Comparison of ENCODE assay signal across 9 mouse cellular contexts in genomic region chr5:106451681-106452440, GRCm38 (mm10). TPM values are rescaled to one million over a fixed set of nuclear protein-coding genes. Genes with fewer than 3 reads are reported as not detected.
DNase-seq lines count a peak whose midpoint lies in the region; ATAC-seq lines count a peak whose summit lies in the region.
"Had no signal": no experiment of that assay in that cellular context is flagged by ENCODE, and none has a peak within 500 bp of the region (broad histone marks: within the 10 kb centered on the region; RNA-seq: fewer than 3 reads in every experiment).

No protein-coding gene starts in this region.

- H3K9me3 ChIP-seq in kidney, embryonic 14.5 days (ENCODE audit: control insufficient read depth, low read length), result no peaks in the 10 kb centered on the region
- no peaks in the 10 kb centered on the region for H3K9me3 ChIP-seq in hindbrain, embryonic 16.5 days (ENCODE audit: control insufficient read depth, low read length)

- no peak overlapping the region for H3K9ac ChIP-seq in kidney, embryonic 14.5 days (ENCODE audit: low read depth, low read length)
- no peak overlapping the region for H3K9ac ChIP-seq in hindbrain, embryonic 16.5 days (ENCODE audit: low read depth, low read length)

- H3K4me1 ChIP-seq in kidney, embryonic 14.5 days (ENCODE audit: control insufficient read depth, insufficient read depth, low read length), result no peaks in the 10 kb centered on the region
- peaks cover 7% of the 10 kb centered on the region for H3K4me1 ChIP-seq in hindbrain, embryonic 16.5 days (ENCODE audit: control insufficient read depth, insufficient read depth, low read depth, low read length)

- H3K27me3 ChIP-seq in kidney, embryonic 14.5 days (ENCODE audit: control insufficient read depth, insufficient read depth, low read length), result peaks cover 87% of the 10 kb centered on the region
- H3K27me3 ChIP-seq in hindbrain, embryonic 16.5 days (replicated peaks; ENCODE audit: control insufficient read depth, insufficient read depth, low read length), result peaks cover 66% of the 10 kb centered on the region

- no peak overlapping the region for H3K27ac ChIP-seq in kidney, embryonic 14.5 days (ENCODE audit: low read depth, low read length)
- no peak overlapping the region for H3K27ac ChIP-seq in hindbrain, embryonic 16.5 days (ENCODE audit: low read depth, low read length)
- H3K27ac ChIP-seq: macrophage had no signal

- under 1% methylated on average over 32 of the region's 32 CpGs for whole genome bisulfite sequencing in kidney, embryonic 14.5 days
- under 1% methylated on average over 32 of the region's 32 CpGs for WGBS in hindbrain, embryonic 16.5 days

- ATAC-seq in kidney, embryonic 14.5 days (ENCODE audit: low FRiP score, low TSS enrichment), result peak; percentile 53; the same call in 1 of the 2 replicates
- peak; percentile 52; the same call in 1 of the 2 replicates for ATAC-seq in hindbrain, embryonic 16.5 days
- ATAC-seq in megakaryocyte, adult 5-6 weeks (ENCODE audit: poor library complexity, severe bottlenecking), result no peak

- no peak overlapping the region for H3K4me3 ChIP-seq in kidney, embryonic 14.5 days (ENCODE audit: low read length)
- H3K4me3 ChIP-seq in hindbrain, embryonic 16.5 days (ENCODE audit: low read length), result no peak overlapping the region; the same call in 1 of the 2 replicates

- no peaks in the 10 kb centered on the region for H3K36me3 ChIP-seq in kidney, embryonic 14.5 days (ENCODE audit: control insufficient read depth, insufficient read depth, low read length)
- no peaks in the 10 kb centered on the region for H3K36me3 ChIP-seq in hindbrain, embryonic 16.5 days (ENCODE audit: control insufficient read depth, insufficient read depth, low read length)

- DNase-seq in kidney, postnatal 25 days, result no peak
- peak; percentile 61 for DNase-seq in embryo, embryonic 10 days (ENCODE audit: low spot score)
- peak; percentile 76 for DNase-seq in retina, embryonic 14.5 days (ENCODE audit: low spot score)
- DNase-seq in urinary bladder, postnatal 10 days (ENCODE audit: low spot score), result no peak

- H3K4me2 ChIP-seq in kidney, embryonic 14.5 days (replicated peaks; ENCODE audit: low read depth, low read length), result no peak overlapping the region
- peak overlapping the region; percentile 4 for H3K4me2 ChIP-seq in hindbrain, embryonic 16.5 days (ENCODE audit: low read length)

RNA-seq across cellular contexts. Expression of gene Barhl2, which starts 6.1 kb away (rescaled TPM):
- polyA plus RNA-seq in kidney, embryonic 14.5 days (2014; fragmentation: Nextera tagmentation; extraction: Ambion mirVana), result not detected in 2 replicates
- polyA plus RNA-seq in hindbrain, embryonic 16.5 days (2015; fragmentation: Nextera tagmentation; extraction: Ambion mirVana), result 1.0 and 1.2 TPM in 2 replicates
- not detected in 2 replicates for total RNA-seq in megakaryocyte, adult 5-6 weeks (2015)
- total RNA-seq in megakaryocyte, adult 5-6 weeks (2017), result not detected in 2 replicates
- polyA plus RNA-seq: macrophage; small intestine, adult 2 months had no signal

Comparison
In these comparisons a context has a peak if more than half of its experiments do, and no peak if none do; other contexts are left out.
1. DNase-seq: peak in embryo, embryonic 10 days (single experiment) and retina, embryonic 14.5 days (single experiment); none in kidney, postnatal 25 days (0 of 2) and urinary bladder, postnatal 10 days (single experiment).